Mouse (Mus musculus): Measurements from ENCODE around the gene Gab1.

Gab1 gene

GRCm38 (mm10) chr8:80843744-80844434, 36.4 kb downstream of the Gab1 start:
- no peak for DNase-seq (ENCODE audit: low read depth, low spot score)

GRCm38 (mm10) chr8:80842514-80842913, 37.8 kb downstream of the Gab1 start:
- no peak for DNase-seq (ENCODE audit: low read depth, low spot score)

- DNase-seq (ENCODE audit: low read depth, low spot score) = no peak
Observed at GRCm38 (mm10) chr8:80840090-80840489, 40.2 kb downstream of the Gab1 start.

GRCm38 (mm10) chr8:80838199-80838598, 42.1 kb downstream of the Gab1 start:
- no peak for DNase-seq (ENCODE audit: low read depth, low spot score)

GRCm38 (mm10) chr8:80835401-80835800, 44.9 kb downstream of the Gab1 start:
- DNase-seq (ENCODE audit: low read depth, low spot score) = no peak

- no peak for DNase-seq (ENCODE audit: low read depth, low spot score)
Observed at GRCm38 (mm10) chr8:80834443-80834842, 45.9 kb downstream of the Gab1 start.

- DNase-seq (ENCODE audit: low read depth, low spot score) = no peak
Observed at GRCm38 (mm10) chr8:80832534-80832933, 47.8 kb downstream of the Gab1 start.

- DNase-seq (ENCODE audit: low read depth, low spot score) = no peak
Observed at GRCm38 (mm10) chr8:80831876-80832524, 48.3 kb downstream of the Gab1 start.

GRCm38 (mm10) chr8:80830724-80831566, 49.4 kb downstream of the Gab1 start:
- peak; percentile 40 for DNase-seq (ENCODE audit: low read depth, low spot score)

- DNase-seq (ENCODE audit: low read depth, low spot score) = no peak
Observed at GRCm38 (mm10) chr8:80830141-80830540, 50.2 kb downstream of the Gab1 start.

GRCm38 (mm10) chr8:80826996-80827395, 53.3 kb downstream of the Gab1 start:
- no peak for DNase-seq (ENCODE audit: low read depth, low spot score)

GRCm38 (mm10) chr8:80825136-80825535, 55.2 kb downstream of the Gab1 start:
- no peak for DNase-seq (ENCODE audit: low read depth, low spot score)

GRCm38 (mm10) chr8:80824426-80824825, 55.9 kb downstream of the Gab1 start:
- DNase-seq (ENCODE audit: low read depth, low spot score) = no peak

- no peak for DNase-seq (ENCODE audit: low read depth, low spot score)
Observed at GRCm38 (mm10) chr8:80823250-80823649, 57.1 kb downstream of the Gab1 start.

- DNase-seq (ENCODE audit: low read depth, low spot score) = no peak
Observed at GRCm38 (mm10) chr8:80821367-80822225, 58.7 kb downstream of the Gab1 start.

GRCm38 (mm10) chr8:80818978-80819377, 61.3 kb downstream of the Gab1 start:
- no peak for DNase-seq (ENCODE audit: low read depth, low spot score)

GRCm38 (mm10) chr8:80817065-80817464, 63.3 kb downstream of the Gab1 start:
- DNase-seq (ENCODE audit: low read depth, low spot score) = peak; percentile 31

- no peak for DNase-seq (ENCODE audit: low read depth, low spot score)
Observed at GRCm38 (mm10) chr8:80815179-80815578, 65.1 kb downstream of the Gab1 start.

- DNase-seq (ENCODE audit: low read depth, low spot score) = peak; percentile 23
Observed at GRCm38 (mm10) chr8:80814087-80814791, 66.1 kb downstream of the Gab1 start.

GRCm38 (mm10) chr8:80813439-80813838, 66.9 kb downstream of the Gab1 start:
- DNase-seq (ENCODE audit: low read depth, low spot score) = peak; percentile 72

- DNase-seq (ENCODE audit: low read depth, low spot score) = no peak
Observed at GRCm38 (mm10) chr8:80811591-80811991, 68.7 kb downstream of the Gab1 start.

Measured in R1 (cell line).